Mouse (Mus musculus) forebrain, postnatal 0 days (tissue): ENCODE measurements around the gene Ccdc177. TPM values are rescaled to one million over a fixed set of nuclear protein-coding genes. Genes with fewer than 3 reads are reported as not detected.

Experiments used
- ATAC-seq: fragments of 200-750 bp; cut with Nextera tagmentation; 2 replicates; pipeline ENCODE4 v1.8.0; 2017; ENCODE audit warnings: mild to moderate bottlenecking, moderate library complexity
- DNase-seq: peaks from one replicate; pipeline ENCODE4 v3.0.0-alpha.2; 2015
- H3K27ac ChIP-seq: fragments of 300-500 bp; sonication (generic); 2 replicates; pipeline ENCODE4 v1.5.1; 2014; ENCODE audit warnings: low read depth, mild to moderate bottlenecking, antibody characterized with exemption, low read length, moderate library complexity, mixed read lengths
- H3K27me3 ChIP-seq: fragments of 300-500 bp; sonication (generic); 2 replicates; pipeline ENCODE4 v1.6.1; 2014; ENCODE audit warnings: mild to moderate bottlenecking, low read length, mixed read lengths; ENCODE audit not compliant: insufficient read depth
- H3K36me3 ChIP-seq: fragments of 300-500 bp; sonication (generic); 2 replicates; pipeline ENCODE4 v1.6.1; 2014; ENCODE audit warnings: mild to moderate bottlenecking, moderate library complexity; ENCODE audit not compliant: insufficient read depth
- H3K4me1 ChIP-seq: fragments of 300-500 bp; sonication (generic); 2 replicates; pipeline ENCODE4 v1.6.1; 2014; ENCODE audit warnings: antibody characterized with exemption; ENCODE audit not compliant: insufficient read depth
- H3K4me2 ChIP-seq: fragments of 300-500 bp; sonication (generic); 2 replicates; pipeline ENCODE4 v1.6.1; 2014; ENCODE audit warnings: low read depth, mild to moderate bottlenecking, moderate library complexity
- H3K4me3 ChIP-seq: fragments of 300-500 bp; sonication (generic); 2 replicates; pipeline ENCODE4 v1.5.1; 2014; ENCODE audit warnings: low read depth, low read length, mixed read lengths
- H3K9ac ChIP-seq: fragments of 300-500 bp; sonication (generic); 2 replicates; pipeline ENCODE4 v1.6.1; 2014; ENCODE audit warnings: mild to moderate bottlenecking
- H3K9me3 ChIP-seq: fragments of 300-500 bp; sonication (generic); 2 replicates; pipeline ENCODE4 v1.6.1; 2016; ENCODE audit warnings: low read length
- CTCF ChIP-seq: sonication (generic); IDR thresholded peaks from 2 replicates; pipeline ENCODE4 v1.5.1; 2016; ENCODE audit warnings: antibody characterized with exemption, control low read depth, low read depth
- WGBS: fragments of 180-500 bp; shearing (Covaris S2); extraction: QIAGEN DNeasy Blood & Tissue Kit; methylation state at CpG from one replicate; pipeline ENCODE4 v1.1.7; 2014; 5-methylcytosine and 5-hydroxymethylcytosine counted together
- polyA plus RNA-seq: library from polyadenylated mRNA; unstranded; fragments of >200 nt; fragmentation: Nextera tagmentation; extraction: Ambion mirVana; gene quantifications from 2 replicates; pipeline ENCODE4 v1.2.1, GENCODE M21; 2015
- total RNA-seq: library from RNA; depleted of rRNA; stranded (reverse); fragments of >200 nt; gene quantifications from 2 replicates; pipeline ENCODE4 v1.2.3, GENCODE M21; 2014

The Ccdc177 gene
- total and polyA plus RNA-seq, 2 experiments from 2014 or later: 2.3 to 23.5 TPM

DNA sequence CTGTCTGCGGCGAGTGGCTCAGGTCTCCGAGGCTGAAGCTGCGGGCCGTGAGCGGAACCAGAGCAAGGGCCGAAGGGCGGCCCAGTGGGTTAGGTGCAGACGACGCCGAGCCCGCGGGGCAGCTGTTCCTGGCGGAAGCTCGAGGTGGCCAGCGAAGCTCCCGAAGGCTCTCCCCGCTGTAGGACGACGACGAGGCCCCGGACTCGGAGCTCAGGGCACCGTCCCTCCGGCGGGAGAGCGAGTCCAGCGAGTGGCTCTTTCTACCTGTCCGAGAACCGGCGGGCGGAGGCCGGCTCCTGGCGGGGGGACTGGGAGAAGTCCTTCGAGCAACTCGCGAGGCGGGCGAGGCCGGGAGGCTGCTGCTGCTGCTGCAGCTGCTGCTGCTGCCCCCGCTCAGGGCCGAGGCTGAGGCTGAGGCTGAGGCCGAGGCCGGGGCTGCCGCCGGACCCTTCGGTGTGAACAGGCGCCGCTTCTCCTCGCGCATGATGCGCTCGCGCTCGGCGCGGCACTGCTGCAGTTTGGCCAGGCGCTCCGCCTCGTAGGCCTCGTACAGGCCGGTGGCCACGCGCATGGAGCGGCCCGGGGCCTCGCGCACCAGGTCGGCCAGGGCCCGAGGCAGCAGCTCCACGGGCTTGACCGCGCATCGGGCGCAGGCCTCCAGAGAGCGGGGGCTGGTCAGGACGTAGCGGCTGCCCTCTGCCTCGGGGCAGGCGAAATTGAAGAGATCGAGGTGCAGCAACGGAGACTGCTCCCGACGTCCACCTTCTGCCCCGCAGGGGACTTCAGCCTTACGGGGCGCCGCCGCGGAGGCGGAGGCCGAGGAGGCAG, 1.7 kb downstream of the Ccdc177 start:
- Histone ChIP-seq H3K4me3 (peak overlapping the region; percentile 51), H3K27ac (peak overlapping the region; percentile 94), H3K27me3 (no peaks in the 10 kb centered on the region), H3K4me1 (0 out of 2 replicates have a peak, but pooled peaks cover 4% of the 10 kb centered on the region), H3K9me3 (peaks cover 17% of the 10 kb centered on the region; the same call in 1 of the 2 replicates), H3K9ac (peak overlapping the region; percentile 77), H3K36me3 (peaks cover 48% of the 10 kb centered on the region), H3K4me2 (peak overlapping the region; percentile 56)
- DNase-seq (no peak), ATAC-seq (no peak)
- WGBS: 52% methylated on average over 92 of the region's 92 CpGs
- no peak for TF ChIP-seq CTCF

DNA sequence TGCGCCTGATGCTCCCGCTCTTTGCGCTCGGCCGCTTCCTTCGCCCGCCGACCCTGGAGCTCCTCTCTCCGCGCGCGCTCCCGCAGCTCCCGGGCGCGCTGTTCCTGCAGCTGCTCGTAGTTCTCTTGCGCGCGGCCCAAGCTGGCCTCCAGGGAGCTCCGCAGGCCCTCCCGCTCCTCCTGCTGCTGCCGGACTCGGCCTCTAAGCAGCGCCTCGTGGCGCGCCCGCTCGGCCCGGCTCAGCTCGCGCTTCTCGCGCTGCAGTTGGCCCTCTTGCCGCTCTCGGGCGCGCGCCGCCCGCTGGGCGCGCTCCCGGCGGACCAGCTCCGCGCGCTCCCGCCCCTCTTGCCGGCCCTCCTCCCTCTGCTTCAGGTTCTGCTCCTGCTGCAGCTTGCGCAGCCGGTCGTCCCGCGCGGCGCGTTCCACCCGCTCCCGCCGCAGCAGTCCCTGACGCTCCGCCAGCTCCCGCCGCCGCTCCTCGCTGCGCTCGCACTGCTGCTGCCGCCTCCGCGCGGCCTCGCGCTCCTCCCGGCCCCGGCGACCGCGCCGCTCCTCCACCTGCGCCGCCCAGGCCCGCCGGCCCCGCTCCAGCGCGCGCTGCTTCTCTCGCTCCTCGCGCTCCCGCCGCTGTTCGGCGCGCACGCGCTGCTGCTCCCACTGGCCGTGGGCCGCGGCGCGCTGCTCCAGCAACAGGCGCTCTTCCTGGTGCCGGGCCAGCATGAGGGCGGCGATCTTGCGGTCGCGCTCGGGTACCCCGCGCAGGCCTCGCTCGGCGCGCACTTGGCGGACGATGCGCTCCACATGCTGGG, 2.5 kb downstream of the Ccdc177 start:
- WGBS: 52% methylated on average over 111 of the region's 122 CpGs
- H3K27ac ChIP-seq: 0 out of 2 replicates have a peak overlapping the region, but pooled peaks have one; percentile 94
- DNase-seq: no peak

DNA sequence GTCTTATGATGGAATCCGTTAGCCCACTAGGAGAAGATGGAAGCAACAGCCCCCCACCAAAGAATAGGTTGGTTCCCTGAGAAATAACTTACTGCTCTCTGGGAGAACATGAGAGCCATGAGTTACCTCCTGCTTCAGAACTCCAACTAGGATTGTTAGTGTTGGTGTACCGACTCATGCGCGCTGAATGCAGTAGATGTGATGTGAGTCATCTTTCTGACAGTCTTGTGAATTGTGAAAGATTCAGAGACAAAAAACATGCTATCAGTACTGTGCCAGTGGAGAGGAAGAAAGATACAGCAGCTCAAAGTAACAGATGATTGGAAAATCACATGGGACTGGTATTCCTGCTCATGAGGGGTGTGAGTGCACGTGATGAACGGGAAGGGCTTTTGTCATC, 8.9 kb downstream of the Ccdc177 start:
- 81% methylated on average over 6 of the region's 6 CpGs for WGBS
- ATAC-seq: no peak; the same call in 1 of the 2 replicates
- Histone ChIP-seq H3K9ac (no peak overlapping the region), H3K36me3 (peaks cover 29% of the 10 kb centered on the region), H3K27ac (no peak overlapping the region), H3K4me2 (no peak overlapping the region), H3K4me1 (peaks cover 1% of the 10 kb centered on the region), H3K27me3 (no peaks in the 10 kb centered on the region), H3K4me3 (no peak overlapping the region), H3K9me3 (peaks cover 3% of the 10 kb centered on the region; the same call in 1 of the 2 replicates)
- TF ChIP-seq CTCF: no peak
- no peak for DNase-seq

More for the DNA sequence above, 2.5 kb downstream of the Ccdc177 start:
- Histone ChIP-seq H3K9ac (no peak overlapping the region), H3K4me2 (peak overlapping the region; percentile 56), H3K36me3 (peaks cover 52% of the 10 kb centered on the region), H3K4me1 (0 out of 2 replicates have a peak, but pooled peaks cover 4% of the 10 kb centered on the region), H3K27me3 (no peaks in the 10 kb centered on the region), H3K4me3 (peak overlapping the region; percentile 17), H3K9me3 (peaks cover 17% of the 10 kb centered on the region; the same call in 1 of the 2 replicates)
- ATAC-seq: no peak
- no peak for TF ChIP-seq CTCF

DNA sequence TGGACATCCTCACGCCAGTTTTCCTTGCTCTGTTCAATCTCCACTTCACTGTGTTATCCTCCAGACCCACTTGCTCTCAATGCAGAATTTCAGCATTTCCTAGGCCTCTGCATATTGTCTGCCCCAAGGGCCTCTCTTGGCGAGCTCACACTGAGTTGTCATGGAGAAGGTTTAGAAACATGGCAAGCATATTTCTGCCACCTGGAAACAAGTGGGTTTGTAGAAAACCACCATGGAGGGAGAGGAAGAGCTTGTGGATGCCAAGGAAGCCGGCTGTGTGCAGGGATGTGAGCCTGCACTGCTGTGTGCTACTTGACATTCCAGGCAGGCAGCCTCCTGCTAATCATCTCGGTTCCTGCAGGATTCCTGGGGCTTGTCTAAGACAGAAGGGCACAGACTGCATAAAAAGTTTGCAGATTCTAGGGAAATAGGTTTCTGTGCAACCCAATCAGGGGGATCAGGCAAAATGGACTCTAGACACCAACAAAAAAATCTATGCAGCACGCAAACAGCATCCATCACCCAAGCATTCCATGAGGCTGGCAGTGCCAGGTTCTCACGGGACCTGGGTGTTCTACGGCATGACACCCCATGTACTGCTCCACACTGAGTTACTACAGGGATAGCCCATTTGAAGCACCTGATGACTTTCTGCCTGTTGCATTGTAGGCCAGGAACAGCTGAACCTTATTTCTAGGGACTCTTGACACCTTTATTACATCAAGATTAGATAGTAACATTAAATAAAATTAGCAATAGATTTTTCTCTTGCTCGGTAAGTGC, 14.3 kb downstream of the Ccdc177 start:
- 28% methylated on average over 8 of the region's 8 CpGs for WGBS
- H3K4me1 ChIP-seq: peaks cover 8% of the 10 kb centered on the region
- H3K27ac ChIP-seq: peak overlapping the region; percentile 71
- H3K4me2 ChIP-seq: no peak overlapping the region
- no peaks in the 10 kb centered on the region for H3K9me3 ChIP-seq
- ATAC-seq: peak; percentile 94
- peak; percentile 76 for DNase-seq
- no peak for TF ChIP-seq CTCF
- H3K36me3 ChIP-seq: no peaks in the 10 kb centered on the region
- no peaks in the 10 kb centered on the region for H3K27me3 ChIP-seq
- H3K4me3 ChIP-seq: no peak overlapping the region
- H3K9ac ChIP-seq: no peak overlapping the region

DNA sequence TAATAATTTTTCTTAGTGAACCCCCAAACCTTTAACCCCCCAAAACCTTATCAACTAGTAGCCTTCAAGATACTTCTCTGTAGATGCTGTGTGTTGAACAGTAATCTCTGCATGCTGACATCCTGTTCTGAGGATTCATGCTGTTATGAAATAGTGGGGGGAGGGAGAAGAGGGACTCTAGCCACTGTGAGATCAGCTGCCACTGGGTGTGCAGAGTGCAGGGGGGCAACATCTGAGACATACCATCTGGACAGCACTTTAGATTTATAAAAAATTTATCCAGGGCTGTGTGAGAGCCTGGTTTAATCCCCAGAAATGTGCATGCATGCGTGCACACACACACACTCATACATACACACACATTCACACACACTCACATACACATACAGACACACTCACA, 15.9 kb downstream of the Ccdc177 start:
- Histone ChIP-seq H3K4me2 (no peak overlapping the region), H3K36me3 (no peaks in the 10 kb centered on the region), H3K4me3 (no peak overlapping the region), H3K27ac (no peak overlapping the region), H3K27me3 (no peaks in the 10 kb centered on the region), H3K9me3 (no peaks in the 10 kb centered on the region), H3K4me1 (peaks cover 8% of the 10 kb centered on the region), H3K9ac (no peak overlapping the region)
- DNase-seq (no peak), ATAC-seq (no peak)
- TF ChIP-seq CTCF: no peak
- 86% methylated on average over 1 of the region's 1 CpGs for WGBS

DNA sequence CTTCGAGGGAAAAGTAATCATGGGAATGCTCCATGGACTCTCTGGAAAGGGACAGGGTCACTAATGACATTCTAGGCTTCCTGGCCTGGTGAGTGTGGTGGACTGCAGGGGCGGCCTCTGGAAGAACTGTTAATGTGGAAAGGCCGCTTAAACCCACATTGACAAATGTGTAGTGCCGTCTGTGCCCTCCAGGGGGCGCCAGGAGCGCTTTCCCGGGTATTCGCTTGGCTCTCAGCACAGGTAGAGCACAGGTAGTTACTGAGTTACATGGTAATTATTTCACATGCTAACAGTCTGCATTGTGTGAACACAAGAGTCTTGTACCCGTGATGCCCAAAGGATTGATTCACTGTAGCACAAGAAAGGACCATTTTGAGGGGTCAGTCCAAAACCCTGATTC, 21.0 kb downstream of the Ccdc177 start:
- Histone ChIP-seq H3K27me3 (no peaks in the 10 kb centered on the region), H3K4me1 (peaks cover 15% of the 10 kb centered on the region), H3K9ac (no peak overlapping the region), H3K36me3 (no peaks in the 10 kb centered on the region), H3K27ac (no peak overlapping the region), H3K4me3 (no peak overlapping the region), H3K4me2 (no peak overlapping the region), H3K9me3 (no peaks in the 10 kb centered on the region)
- no peak for DNase-seq
- WGBS: 41% methylated on average over 9 of the region's 9 CpGs
- TF ChIP-seq CTCF: peak; percentile 46
- ATAC-seq: no peak
